Comparison of ENCODE assay signal across 23 mouse cellular contexts in the genomic region with DNA sequence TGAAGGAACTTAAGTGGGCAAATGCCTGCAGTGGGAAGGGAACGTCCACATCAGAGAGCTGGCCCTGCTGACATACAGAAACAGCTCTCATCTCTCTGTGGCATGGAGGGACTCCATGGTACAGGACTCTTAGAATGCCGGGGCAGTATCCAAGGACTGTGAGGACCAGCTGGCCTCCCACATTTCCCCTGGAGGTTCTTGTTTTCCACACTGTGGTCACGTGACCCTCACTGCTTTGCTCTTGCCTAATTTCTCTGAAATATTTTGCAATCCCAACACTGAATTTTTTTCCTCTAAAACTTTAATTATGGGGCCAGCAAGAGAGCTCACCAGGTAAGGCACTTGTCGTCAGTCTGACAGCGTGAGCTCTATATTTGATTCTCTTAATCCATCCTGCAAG. TPM values are rescaled to one million over a fixed set of nuclear protein-coding genes. Genes with fewer than 3 reads are reported as not detected.
A peak's percentile ranks its signal among the peaks of the same experiment; 100 is the strongest.
DNase-seq lines count a peak whose midpoint lies in the region; ATAC-seq and TF ChIP-seq lines count a peak whose summit lies in the region.
"Had no signal": no experiment of that assay in that cellular context is flagged by ENCODE, and none has a peak within 500 bp of the region (broad histone marks: within the 10 kb centered on the region; RNA-seq: fewer than 3 reads in every experiment).

No protein-coding gene starts in this region.

- no peak for TF ChIP-seq CTCF in heart, adult 2 months (IDR thresholded peaks at IDR 0.05)

- no peak for TF ChIP-seq POLR2A in heart, adult 2 months (IDR thresholded peaks at IDR 0.05; ENCODE audit: insufficient read depth, low read depth, low read length)

- no peaks in the 10 kb centered on the region for H3K4me1 ChIP-seq in heart, adult 2 months (ENCODE audit: control insufficient read depth, insufficient read depth, low read length)
- H3K4me1 ChIP-seq in kidney, embryonic 14.5 days (ENCODE audit: control insufficient read depth, insufficient read depth, low read length): no peaks in the 10 kb centered on the region
- H3K4me1 ChIP-seq: embryonic facial prominence, embryonic 12.5 days had no signal

- no peak for ATAC-seq in kidney, embryonic 14.5 days (ENCODE audit: low FRiP score, low TSS enrichment)
- ATAC-seq: forebrain, embryonic 13.5 days; hindbrain, embryonic 16.5 days had no signal

- no peak overlapping the region for H3K4me3 ChIP-seq in heart, adult 2 months
- H3K4me3 ChIP-seq in kidney, embryonic 14.5 days (ENCODE audit: low read length): no peak overlapping the region
- H3K4me3 ChIP-seq: embryonic facial prominence, embryonic 12.5 days; erythroblast, embryonic 14.5 days; forebrain, embryonic 13.5 days; layer of hippocampus, adult 2 months; limb, embryonic 13.5 days had no signal

- TF ChIP-seq EP300 in heart, adult 2 months (IDR thresholded peaks at IDR 0.05; ENCODE audit: insufficient read depth, low read depth, low read length): no peak

- no peak overlapping the region for H3K27ac ChIP-seq in heart, adult 2 months
- no peak overlapping the region for H3K27ac ChIP-seq in kidney, embryonic 14.5 days (ENCODE audit: low read depth, low read length)
- H3K27ac ChIP-seq: embryonic facial prominence, embryonic 12.5 days; forebrain, embryonic 13.5 days; layer of hippocampus, adult 2 months; limb, embryonic 13.5 days; liver, embryonic 14.5 days had no signal

- no peaks in the 10 kb centered on the region for H3K79me2 ChIP-seq in heart, adult 2 months (replicated peaks; ENCODE audit: control insufficient read depth, insufficient read depth, low read length)

- H3K9me3 ChIP-seq in kidney, embryonic 14.5 days (ENCODE audit: control insufficient read depth, low read length): 0 out of 2 replicates have a peak, but pooled peaks cover 4% of the 10 kb centered on the region
- H3K9me3 ChIP-seq: embryonic facial prominence, embryonic 12.5 days; forebrain, embryonic 13.5 days; limb, embryonic 13.5 days had no signal

- 81% methylated on average over 5 of the region's 5 CpGs for WGBS in heart, adult 2 months
- 92% methylated on average over 5 of the region's 5 CpGs for WGBS in kidney, embryonic 14.5 days

- no peaks in the 10 kb centered on the region for H3K27me3 ChIP-seq in heart, adult 2 months (ENCODE audit: control insufficient read depth, insufficient read depth, low read length)
- H3K27me3 ChIP-seq in kidney, embryonic 14.5 days (ENCODE audit: control insufficient read depth, insufficient read depth, low read length): no peaks in the 10 kb centered on the region
- H3K27me3 ChIP-seq: embryonic facial prominence, embryonic 12.5 days; forebrain, embryonic 13.5 days; limb, embryonic 13.5 days had no signal

- peak; percentile 20 for DNase-seq in adrenal gland, adult 2 months
- DNase-seq in adrenal gland, adult 18-20 months (ENCODE audit: low spot score in 2 of 2): no peak
- peak; percentile 36 to 55 for DNase-seq in heart, adult 2 months
- DNase-seq in heart, postnatal 25 days (ENCODE audit: low spot score): no peak
- peak; percentile 37 for DNase-seq in NIH3T3 (ENCODE audit: low read depth)
- DNase-seq in lung, postnatal 25 days (ENCODE audit: low spot score): peak; percentile 23
- DNase-seq: cerebellum, postnatal 10 days; kidney, adult 18-20 months; kidney, postnatal 14 days; layer of hippocampus, postnatal 36 days; right cerebral cortex, postnatal 4 days; thymus, postnatal 25 days had no signal

- H3K4me2 ChIP-seq in kidney, embryonic 14.5 days (replicated peaks; ENCODE audit: low read depth, low read length): no peak overlapping the region
- H3K4me2 ChIP-seq: embryonic facial prominence, embryonic 12.5 days; forebrain, embryonic 13.5 days; limb, embryonic 13.5 days; midbrain, embryonic 11.5 days had no signal

- no peak overlapping the region for H3K9ac ChIP-seq in heart, adult 2 months (ENCODE audit: low read depth, low read length)
- H3K9ac ChIP-seq in kidney, embryonic 14.5 days (ENCODE audit: low read depth, low read length): no peak overlapping the region
- H3K9ac ChIP-seq: embryonic facial prominence, embryonic 12.5 days; forebrain, embryonic 13.5 days; limb, embryonic 13.5 days; liver, embryonic 14.5 days had no signal

- H3K36me3 ChIP-seq in heart, adult 2 months (ENCODE audit: control insufficient read depth, insufficient read depth, low read length): no peaks in the 10 kb centered on the region
- peaks cover 50% of the 10 kb centered on the region for H3K36me3 ChIP-seq in kidney, embryonic 14.5 days (ENCODE audit: control insufficient read depth, insufficient read depth, low read length)

- intact Hi-C loops in heart, adult 2 months (cut with DNase I): no loop called here
- intact Hi-C loops in heart, postnatal 25 days (cut with DNase I): no loop called here

RNA-seq across cellular contexts. Expression of a gene that starts 21.3 kb away (rescaled TPM):
- total RNA-seq in adrenal gland, adult 2 months (2021): 10 to 100 TPM; 21.5 to 22.4 TPM
- 15.4 and 22.3 TPM in 2 replicates for polyA plus RNA-seq in adrenal gland, adult 2 months (2012; rRNA removed)
- 10 to 100 TPM; 23.1 to 24.8 TPM for total RNA-seq in adrenal gland, adult 18-20 months (2021)
- 1 to 10 TPM; 8.3 to 9.1 TPM for total RNA-seq in heart, adult 2 months (2021)
- polyA plus RNA-seq in heart, adult 2 months (2012; rRNA removed): 8.2 and 9.4 TPM in 2 replicates
- total RNA-seq in heart, postnatal 25 days (2021): 10 to 100 TPM in 1 of 2 experiments, 1 to 10 TPM in 1; 8.5 to 10.3 TPM
- polyA plus RNA-seq in kidney, embryonic 14.5 days (2014; fragmentation: Nextera tagmentation; extraction: Ambion mirVana): 53.4 and 60.4 TPM in 2 replicates

RNA-seq across cellular contexts. Expression of a gene that starts 46.4 kb away (rescaled TPM):
- total RNA-seq in adrenal gland, adult 2 months (2021): 1 to 10 TPM; 7.4 to 9.5 TPM
- polyA plus RNA-seq in adrenal gland, adult 2 months (2012; rRNA removed): 17.1 and 22.1 TPM in 2 replicates
- 1 to 10 TPM; 5.9 to 9.1 TPM for total RNA-seq in adrenal gland, adult 18-20 months (2021)
- 1 to 10 TPM; 1.5 to 1.7 TPM for total RNA-seq in heart, adult 2 months (2021)
- 0.82 and 1.4 TPM in 2 replicates for polyA plus RNA-seq in heart, adult 2 months (2012; rRNA removed)
- total RNA-seq in heart, postnatal 25 days (2021): 1 to 10 TPM; 1.7 to 2.7 TPM
- polyA plus RNA-seq in kidney, embryonic 14.5 days (2014; fragmentation: Nextera tagmentation; extraction: Ambion mirVana): 38.2 and 45.8 TPM in 2 replicates
- total RNA-seq: G1E; monocyte, adult 5-6 weeks had no signal
- polyA plus RNA-seq: G1E had no signal

RNA-seq across cellular contexts. Expression of a gene that starts 47.4 kb away (rescaled TPM):
- 100 to 1,000 TPM; 102 to 104 TPM for total RNA-seq in adrenal gland, adult 2 months (2021)
- 26.0 and 41.0 TPM in 2 replicates for polyA plus RNA-seq in adrenal gland, adult 2 months (2012; rRNA removed)
- total RNA-seq in adrenal gland, adult 18-20 months (2021): 100 to 1,000 TPM; 103 to 105 TPM
- total RNA-seq in heart, adult 2 months (2021): 10 to 100 TPM; 40.3 to 41.0 TPM
- 29.5 and 35.9 TPM in 2 replicates for polyA plus RNA-seq in heart, adult 2 months (2012; rRNA removed)
- 10 to 100 TPM; 42.6 to 46.1 TPM for total RNA-seq in heart, postnatal 25 days (2021)
- polyA plus RNA-seq in kidney, embryonic 14.5 days (2014; fragmentation: Nextera tagmentation; extraction: Ambion mirVana): 84.6 and 156 TPM in 2 replicates

Comparison
In these comparisons a context has a peak if more than half of its experiments do, and no peak if none do; other contexts are left out.
1. DNase-seq: peak in adrenal gland, adult 2 months (single experiment), heart, adult 2 months (2 of 2), NIH3T3 (single experiment) and lung, postnatal 25 days (single experiment); none in adrenal gland, adult 18-20 months (0 of 2) and heart, postnatal 25 days (single experiment).